Comparison of ENCODE assay signal across 10 mouse cellular contexts in genomic region chr1:33641139-33641538, GRCm38 (mm10). TPM values are rescaled to one million over a fixed set of nuclear protein-coding genes. Genes with fewer than 3 reads are reported as not detected.
A peak's percentile ranks its signal among the peaks of the same experiment; 100 is the strongest.
DNase-seq lines count a peak whose midpoint lies in the region.
"Had no signal": no experiment of that assay in that cellular context is flagged by ENCODE, and none has a peak within 500 bp of the region (broad histone marks: within the 10 kb centered on the region; RNA-seq: fewer than 3 reads in every experiment).

No protein-coding gene starts in this region.

- intact Hi-C loops in heart, postnatal 10 days (cut with DNase I), result loop anchor here (10.0 kb wide), 1 partner anchor 276 kb away; no protein-coding TSS in a partner anchor
- intact Hi-C loops in heart, postnatal 25 days (cut with DNase I), result no loop called here
- intact Hi-C loops in left cerebral cortex, postnatal 25 days (cut with DNase I), result no loop called here

- DNase-seq in heart, postnatal 10 days, result peak; percentile 37 to 47
- DNase-seq in heart, postnatal 25 days (ENCODE audit: low spot score), result no peak
- DNase-seq in adipocyte (ENCODE audit: low spot score), result peak; percentile 38
- DNase-seq in frontal cortex, postnatal 36 days (ENCODE audit: low spot score in 2 of 2), result peak; percentile 54 to 70
- DNase-seq in left cerebral cortex, postnatal 25 days (ENCODE audit: low spot score in 2 of 2), result peak; percentile 56 to 80
- no peak for DNase-seq in retina, embryonic 14.5 days (ENCODE audit: low spot score)
- no peak for DNase-seq in cerebellum, adult 9-11 months
- DNase-seq in urinary bladder, postnatal 14 days (ENCODE audit: low spot score), result no peak
- DNase-seq: cerebellum, adult 11-12 months; midbrain, embryonic 14.5 days had no signal

RNA-seq across cellular contexts. Expression of gene Prim2, which starts 28.5 kb away (rescaled TPM):
- total RNA-seq in heart, postnatal 10 days (2021), result 1 to 10 TPM; 5.7 to 6.2 TPM
- 1 to 10 TPM; 2.3 to 2.5 TPM for total RNA-seq in heart, postnatal 25 days (2021)
- 1 to 10 TPM; 5.7 to 6.0 TPM for total RNA-seq in left cerebral cortex, postnatal 25 days (2021)

Comparison
In these comparisons a context has a peak if more than half of its experiments do, and no peak if none do; other contexts are left out.
1. DNase-seq: peak in heart, postnatal 10 days (2 of 2), adipocyte (single experiment), frontal cortex, postnatal 36 days (2 of 2) and left cerebral cortex, postnatal 25 days (2 of 2); none in heart, postnatal 25 days (single experiment), retina, embryonic 14.5 days (single experiment), cerebellum, adult 9-11 months (single experiment) and urinary bladder, postnatal 14 days (single experiment).